Mouse (Mus musculus) gonadal fat pad, adult 2 months (tissue): Measurements from ENCODE around the gene Zfp740. TPM values are rescaled to one million over a fixed set of nuclear protein-coding genes. Genes with fewer than 3 reads are reported as not detected.

ENCODE experiments used
- DNase-seq: peaks from one replicate; pipeline ENCODE4 v3.0.0-alpha.2; 2012; ENCODE audit warnings: low read depth
- polyA plus RNA-seq: library from polyadenylated mRNA; depleted of rRNA; stranded (reverse); fragments of >200 nt; gene quantifications from 2 replicates; pipeline ENCODE4 v1.2.3, GENCODE M21; 2012; rRNA removed

The Zfp740 gene
- polyA plus RNA-seq, 1 experiment = 42.7 TPM

DNA sequence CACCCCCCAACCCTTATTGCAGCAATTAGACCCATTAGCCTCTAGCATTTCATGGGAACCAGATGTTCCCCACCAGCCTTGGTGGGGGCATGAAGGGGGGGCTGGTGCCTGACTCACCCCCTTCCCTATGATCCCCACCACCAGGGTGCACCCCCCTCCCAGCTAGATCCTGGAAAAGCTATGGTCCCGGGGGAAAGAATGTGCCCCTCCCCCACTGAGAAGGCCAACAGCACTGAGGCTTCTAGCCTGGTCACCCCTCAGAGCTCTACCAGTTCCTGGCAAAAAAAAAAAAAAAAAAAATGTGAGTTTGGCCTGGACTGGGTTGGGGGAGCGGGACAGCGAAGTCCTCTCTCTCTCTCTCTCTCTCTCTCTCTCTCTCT is 45.8 kb downstream of the Zfp740 start:
- DNase-seq = no peak

- DNase-seq = no peak
These were observed 46.2 kb downstream of the Zfp740 start for GRCm38 (mm10) chr15:102249251-102249691.

GRCm38 (mm10) chr15:102249967-102250366 is 46.9 kb downstream of the Zfp740 start:
- DNase-seq = no peak

- no peak for DNase-seq
These were observed 47.5 kb downstream of the Zfp740 start for GRCm38 (mm10) chr15:102250521-102250920.

DNA sequence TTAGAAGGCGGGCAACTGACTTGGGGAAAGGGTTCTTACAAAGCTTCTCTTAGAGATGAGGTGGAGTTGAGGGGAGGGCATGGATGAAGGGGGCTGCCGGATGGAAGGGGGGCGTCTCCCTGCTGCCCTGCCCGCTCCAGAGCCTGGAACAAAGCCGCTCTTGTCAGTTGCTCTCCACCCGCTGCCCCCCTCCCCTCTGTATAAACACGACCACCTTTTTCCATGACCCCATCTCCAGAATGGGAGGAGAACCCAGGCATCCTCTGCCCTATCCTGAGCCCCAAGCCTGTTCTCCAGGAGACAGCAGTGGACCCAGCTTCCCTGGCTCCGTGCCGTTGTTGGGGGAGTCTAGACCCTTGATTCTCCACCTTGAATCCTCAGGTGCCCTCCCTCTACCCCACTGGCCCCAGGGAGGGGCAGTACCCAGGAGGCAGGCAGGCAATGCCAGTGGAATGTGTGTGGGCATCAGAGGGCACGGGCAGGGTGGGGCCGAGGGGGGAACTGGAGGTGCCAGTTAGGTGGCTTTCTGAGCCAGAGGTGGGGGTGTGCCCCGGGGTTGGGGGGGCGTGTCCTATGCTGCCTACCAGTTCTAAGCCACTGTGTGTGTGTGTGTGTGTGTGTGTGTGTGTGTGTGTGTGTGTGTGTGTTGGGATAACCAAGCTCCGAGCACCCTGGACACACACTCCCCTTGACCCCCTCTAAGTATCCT is 52.7 kb downstream of the Zfp740 start:
- no peak for DNase-seq

DNA sequence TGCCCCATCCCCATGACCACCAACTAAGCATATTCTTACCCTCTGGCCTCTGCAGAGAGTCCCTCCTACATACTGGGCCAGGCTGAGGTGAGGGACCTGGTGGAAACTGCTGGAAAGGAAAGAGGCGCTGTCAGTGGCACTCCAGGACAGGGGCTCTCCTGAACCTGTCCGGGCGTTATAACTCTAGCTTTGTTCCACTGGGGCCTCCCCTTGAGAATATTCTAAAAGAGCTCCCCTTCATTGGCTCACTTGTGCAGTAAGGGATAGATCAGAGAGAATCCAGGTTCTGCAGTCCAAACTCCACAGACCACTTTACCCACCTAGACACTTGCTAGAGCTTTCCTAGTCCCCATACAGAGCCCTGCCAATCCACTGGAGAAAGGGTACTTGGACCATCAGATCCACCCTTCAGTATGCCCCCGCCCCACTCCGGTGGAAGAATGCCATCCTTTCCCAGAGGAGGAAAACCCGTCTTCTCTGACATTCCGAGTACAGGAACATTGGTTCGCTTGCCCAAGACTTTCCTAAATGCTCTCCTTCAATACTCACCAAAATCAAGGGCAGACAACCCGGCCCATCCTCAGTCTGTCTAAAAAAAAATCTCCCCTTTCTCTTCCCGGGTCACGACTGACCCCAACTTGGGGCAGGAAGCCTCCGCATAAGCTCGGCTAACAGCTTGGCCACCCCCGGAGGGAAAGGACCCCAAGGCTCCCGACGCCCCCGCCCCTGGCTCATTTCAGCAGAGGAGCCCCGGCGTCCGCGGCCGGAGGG is 53.6 kb downstream of the Zfp740 start:
- no peak for DNase-seq

DNA sequence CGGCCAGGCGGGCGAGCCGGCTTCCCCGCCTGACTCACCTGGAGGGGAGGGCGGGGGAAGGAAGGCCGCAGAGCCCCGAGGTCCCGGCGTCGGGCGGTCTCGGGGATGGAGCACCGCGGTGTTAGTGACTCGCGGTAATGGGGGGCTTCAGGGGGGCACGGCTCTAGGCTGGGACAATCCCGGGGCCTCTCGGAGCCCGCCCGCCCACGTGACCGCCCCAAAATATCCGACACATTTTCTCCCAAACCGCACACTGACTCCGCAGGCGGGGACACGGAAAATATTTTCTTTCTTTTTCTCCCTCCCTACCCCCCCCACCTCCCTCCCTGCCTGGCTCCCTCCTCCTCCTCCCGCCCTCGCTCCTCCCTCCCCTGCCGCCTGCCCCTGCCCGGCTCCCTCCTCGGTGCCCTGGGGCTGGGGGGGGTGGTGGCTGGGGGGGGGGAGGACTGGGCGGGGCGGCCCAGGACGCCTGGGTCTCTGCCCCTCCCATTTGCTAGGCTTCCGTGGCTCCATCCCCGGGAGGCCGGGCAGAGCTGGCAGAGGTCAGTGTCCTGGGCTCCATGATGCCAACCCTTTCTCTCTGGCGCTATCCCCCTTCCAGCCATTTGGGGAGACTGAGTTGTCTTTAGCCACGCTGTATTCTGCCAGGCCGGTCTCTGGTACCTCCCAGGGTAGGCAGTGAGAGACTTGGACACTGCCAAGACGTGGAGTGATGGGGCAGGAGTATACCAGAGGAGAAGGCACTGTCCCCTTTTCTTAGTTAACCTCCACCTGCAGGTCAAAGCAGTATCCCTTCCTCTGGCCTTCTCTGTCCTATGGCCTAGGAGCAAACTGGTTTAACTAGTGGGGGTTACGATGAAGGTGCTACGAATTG is 54.4 kb downstream of the Zfp740 start, which contains the start of gene Rarg:
Rarg (minus strand) TSS at position 316 of the 874 bp plus-strand sequence.
- no peak for DNase-seq

DNA sequence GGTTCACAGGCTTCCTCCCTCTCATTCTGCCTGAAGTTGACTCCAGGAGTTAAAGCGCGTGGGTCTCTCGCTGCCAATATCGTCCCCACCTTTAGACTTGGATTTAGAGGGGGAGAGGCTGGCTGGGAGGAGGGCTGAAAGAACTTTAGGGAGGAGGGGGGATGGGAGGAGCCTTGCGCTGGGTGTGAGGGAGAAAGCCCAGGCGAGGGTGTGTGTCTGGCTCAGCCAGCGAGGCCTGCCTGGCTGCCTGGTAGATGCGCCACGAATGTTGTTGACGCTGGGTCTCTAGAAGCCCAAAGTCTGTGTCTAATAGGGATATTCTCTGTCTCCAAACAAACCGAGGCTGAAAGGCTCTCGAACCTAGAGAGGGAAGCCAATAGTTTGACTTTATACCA is 55.0 kb downstream of the Zfp740 start:
- no peak for DNase-seq

DNA sequence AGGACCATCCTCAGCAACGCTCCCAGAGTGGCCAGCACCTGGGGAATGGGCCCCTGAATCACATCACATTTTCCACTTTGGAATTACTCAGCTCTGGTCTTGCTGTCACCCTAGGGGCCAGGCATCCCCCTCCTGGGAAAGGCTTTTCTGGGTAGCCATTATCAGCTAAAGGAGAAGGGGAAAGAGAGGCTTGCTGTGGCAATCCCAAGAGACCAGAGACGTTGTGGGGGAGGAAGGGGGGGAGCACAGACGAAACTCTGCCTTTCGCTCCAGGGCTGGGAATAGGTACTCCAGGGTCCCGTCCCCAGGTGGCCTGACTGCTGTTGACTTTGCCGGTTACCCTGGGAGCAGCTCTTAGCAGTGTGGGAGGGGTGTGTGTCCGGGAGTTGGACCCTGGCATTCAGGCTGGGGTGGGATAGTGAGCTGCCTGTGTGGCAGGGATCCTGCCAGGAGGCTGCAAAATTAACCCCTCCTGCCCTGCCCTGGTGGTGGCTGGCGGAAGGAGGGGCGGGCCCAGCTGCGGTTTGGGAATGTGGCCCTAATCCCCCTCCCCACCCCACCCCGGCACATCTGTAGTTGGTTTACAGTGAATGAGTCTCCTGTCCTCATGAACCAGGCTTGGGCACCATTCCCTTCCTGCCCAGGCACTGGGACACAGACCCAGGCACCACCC is 55.7 kb downstream of the Zfp740 start:
- DNase-seq = no peak

DNA sequence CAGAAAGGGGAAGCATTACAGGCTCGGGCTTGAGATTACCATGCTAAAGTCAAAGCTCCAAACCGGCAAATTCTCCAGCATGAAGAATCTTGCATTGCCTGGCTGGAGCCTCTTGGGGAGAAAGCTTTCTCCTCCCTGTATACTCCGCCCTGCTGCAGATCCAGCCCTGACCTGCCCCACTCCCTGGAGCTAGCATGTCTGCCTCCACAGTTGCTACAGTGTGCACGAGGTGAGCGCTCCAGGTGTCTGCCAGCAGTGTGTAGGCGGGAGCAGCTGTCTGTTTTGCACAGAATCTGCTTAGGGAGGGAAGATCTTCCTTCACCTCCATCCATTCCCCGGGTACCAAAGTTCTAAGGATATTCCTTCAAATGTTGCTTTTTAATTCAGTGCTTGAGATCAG is 59.5 kb downstream of the Zfp740 start:
- no peak for DNase-seq

GRCm38 (mm10) chr15:102263037-102263436 is 60.0 kb downstream of the Zfp740 start:
- DNase-seq = no peak

Other genes starting within 250 kb of the Zfp740 start
- gene Krt78, start 249.0 kb upstream of the Zfp740 start, polyA plus RNA-seq = 0.35 and 0.38 TPM in 2 replicates
- gene Krt8, start 198.8 kb upstream of the Zfp740 start, polyA plus RNA-seq = 186 and 255 TPM in 2 replicates
- gene Krt18, start 175.1 kb upstream of the Zfp740 start, polyA plus RNA-seq = 184 and 254 TPM in 2 replicates
- gene Eif4b, start 129.5 kb upstream of the Zfp740 start, polyA plus RNA-seq = 72.3 and 133 TPM in 2 replicates
- gene Tns2, start 102.8 kb upstream of the Zfp740 start, polyA plus RNA-seq = 92.6 and 151 TPM in 2 replicates
- gene Spryd3, start 67.0 kb upstream of the Zfp740 start, polyA plus RNA-seq = 60.3 and 67.4 TPM in 2 replicates
- gene Igfbp6, start 58.9 kb upstream of the Zfp740 start, polyA plus RNA-seq = 136 and 152 TPM in 2 replicates
- gene Soat2, start 52.7 kb upstream of the Zfp740 start, polyA plus RNA-seq = 0.69 and 1.1 TPM in 2 replicates
- gene Csad, start 1.5 kb downstream of the Zfp740 start, polyA plus RNA-seq = 237 and 241 TPM in 2 replicates
- gene Itgb7, start 28.7 kb downstream of the Zfp740 start, polyA plus RNA-seq = 4.6 and 5.6 TPM in 2 replicates
- 35.1 and 37.8 TPM in 2 replicates for gene Rarg, start 54.3 kb downstream of the Zfp740 start, polyA plus RNA-seq
- 0.25 and 0.27 TPM in 2 replicates for gene Gm9918, start 67.3 kb downstream of the Zfp740 start, polyA plus RNA-seq
- gene Mfsd5, start 76.2 kb downstream of the Zfp740 start, polyA plus RNA-seq = 66.9 and 89.6 TPM in 2 replicates
- gene Espl1, start 93.0 kb downstream of the Zfp740 start, polyA plus RNA-seq = 2.9 and 7.1 TPM in 2 replicates
- gene Pfdn5, start 122.9 kb downstream of the Zfp740 start, polyA plus RNA-seq = 179 and 237 TPM in 2 replicates
- 52.7 and 56.4 TPM in 2 replicates for gene Myg1, start 128.5 kb downstream of the Zfp740 start, polyA plus RNA-seq
- gene Aaas, start 147.5 kb downstream of the Zfp740 start, polyA plus RNA-seq = 21.5 and 27.0 TPM in 2 replicates
- 0.12 and 0.18 TPM in 2 replicates for gene Sp7, start 163.9 kb downstream of the Zfp740 start, polyA plus RNA-seq
- 17.5 and 19.9 TPM in 2 replicates for gene Sp1, start 202.9 kb downstream of the Zfp740 start, polyA plus RNA-seq
- 5.5 and 7.0 TPM in 2 replicates for gene Amhr2, start 242.1 kb downstream of the Zfp740 start, polyA plus RNA-seq